Mouse (Mus musculus) myocyte (in vitro differentiated cells): ENCODE results near the gene Ttll12.

Source experiments
- E2F4 ChIP-seq: IDR thresholded peaks from one replicate; pipeline ENCODE4 v1.6.1; 2011; ENCODE audit warnings: mild to moderate bottlenecking, control low read depth, moderate library complexity; ENCODE audit not compliant: insufficient read depth
- POLR2A ChIP-seq: IDR thresholded peaks from one replicate; pipeline ENCODE4 v1.6.1; 2011; ENCODE audit warnings: low read depth, mild to moderate bottlenecking, control low read depth, moderate library complexity; ENCODE audit not compliant: insufficient read length
- SRF ChIP-seq: IDR thresholded peaks from one replicate; pipeline ENCODE4 v1.6.1; 2011; ENCODE audit warnings: low read depth; ENCODE audit not compliant: control insufficient read depth, insufficient read length
- TCF12 ChIP-seq: IDR thresholded peaks from one replicate; pipeline ENCODE4 v1.6.1; 2011; ENCODE audit warnings: mild to moderate bottlenecking, control low read depth; ENCODE audit not compliant: poor library complexity, insufficient read depth, severe bottlenecking
- USF1 ChIP-seq: IDR thresholded peaks from one replicate; pipeline ENCODE4 v1.6.1; 2011; ENCODE audit warnings: low read depth, mild to moderate bottlenecking, control low read depth, moderate library complexity

GRCm38 (mm10) chr15:83574731-83575351, 20.1 kb downstream of the Ttll12 start:
- TF ChIP-seq SRF: no peak
- peak; percentile 73 for TF ChIP-seq USF1
- TF ChIP-seq POLR2A: peak; percentile 26
- TF ChIP-seq TCF12: peak; percentile 86
- TF ChIP-seq E2F4: no peak
